Mouse (Mus musculus): ENCODE results near the gene Prkn. TPM values are rescaled to one million over a fixed set of nuclear protein-coding genes. Genes with fewer than 3 reads are reported as not detected.

The Prkn gene
- polyA plus RNA-seq (2012; rRNA removed; ENCODE audit: low replicate concordance) = 3.9 and 6.1 TPM in 2 replicates

GRCm38 (mm10) chr17:10840148-10840707 lies at the start of gene Prkn, which contains the start of gene Pacrg:
Gene Prkn (plus strand): TSS chr17:10840384.
Gene Pacrg (minus strand): TSS chr17:10840311.

Other genes with a start within 250 kb of the Prkn start
- 0.17 and 0.49 TPM in 2 replicates for gene Pacrg, start 73 bp upstream of the Prkn start, polyA plus RNA-seq (2012; rRNA removed; ENCODE audit: low replicate concordance)

Measured in subcutaneous adipose tissue, adult 2 months (tissue).